Mouse (Mus musculus) stomach, embryonic 14.5 days (tissue): ENCODE data around the gene Ccdc105. TPM values are rescaled to one million over a fixed set of nuclear protein-coding genes. Genes with fewer than 3 reads are reported as not detected.

Experiments
- ATAC-seq: fragments of 200-750 bp; cut with Nextera tagmentation; 2 replicates; pipeline ENCODE4 v1.8.0; 2017; ENCODE audit warnings: low read depth, moderate TSS enrichment; ENCODE audit not compliant: insufficient number of reproducible peaks, insufficient read depth, low FRiP score
- H3K27ac ChIP-seq: fragments of 300-500 bp; sonication (generic); 2 replicates; pipeline ENCODE4 v1.5.1; 2014; ENCODE audit warnings: mild to moderate bottlenecking, low read length, moderate library complexity, mixed read lengths
- H3K27me3 ChIP-seq: fragments of 300-500 bp; sonication (generic); 2 replicates; pipeline ENCODE4 v1.6.1; 2014; ENCODE audit warnings: low read length, control low read depth, mixed read lengths; ENCODE audit not compliant: control insufficient read depth, insufficient read depth
- H3K36me3 ChIP-seq: fragments of 300-500 bp; sonication (generic); 2 replicates; pipeline ENCODE4 v1.6.1; 2014; ENCODE audit warnings: mild to moderate bottlenecking, control low read depth, low read length, moderate library complexity, mixed read lengths; ENCODE audit not compliant: control insufficient read depth, insufficient read depth
- H3K4me1 ChIP-seq: fragments of 300-500 bp; sonication (generic); 2 replicates; pipeline ENCODE4 v1.6.1; 2014; ENCODE audit warnings: low read length, control low read depth, mixed read lengths; ENCODE audit not compliant: control insufficient read depth, insufficient read depth
- H3K4me2 ChIP-seq: fragments of 300-500 bp; sonication (generic); replicated peaks from 2 replicates; pipeline ENCODE4 v1.6.1; 2014; ENCODE audit warnings: low read depth, low read length, control low read depth
- H3K4me3 ChIP-seq: fragments of 300-500 bp; sonication (generic); 2 replicates; pipeline ENCODE4 v1.5.1; 2014; ENCODE audit warnings: low read depth, low read length, control low read depth
- H3K9ac ChIP-seq: fragments of 300-500 bp; sonication (generic); replicated peaks from 2 replicates; pipeline ENCODE4 v1.6.1; 2014; ENCODE audit warnings: low read depth, mild to moderate bottlenecking, control low read depth, low read length, moderate library complexity, mixed read lengths
- H3K9me3 ChIP-seq: fragments of 300-500 bp; sonication (generic); 2 replicates; pipeline ENCODE4 v1.6.1; 2016; ENCODE audit warnings: low read depth, low read length, control low read depth; ENCODE audit not compliant: control insufficient read depth
- WGBS: fragments of 180-500 bp; shearing (Covaris S2); extraction: QIAGEN DNeasy Blood & Tissue Kit; methylation state at CpG from one replicate; pipeline ENCODE4 v1.1.7; 2014; 5-methylcytosine and 5-hydroxymethylcytosine counted together
- polyA plus RNA-seq: library from polyadenylated mRNA; unstranded; fragments of >200 nt; fragmentation: Nextera tagmentation; extraction: Ambion mirVana; gene quantifications from 2 replicates; pipeline ENCODE4 v1.2.1, GENCODE M21; 2014

Gene Ccdc105
- polyA plus RNA-seq = not detected in 2 replicates

GRCm38 (mm10) chr10:78752452-78753191 lies at the start of gene Ccdc105:
Gene Ccdc105, minus strand, starts transcription at chr10:78753065.
- H3K27ac ChIP-seq = no peak within 1 kb of the TSS; the same call in 1 of the 2 replicates
- H3K9ac ChIP-seq = peak within 1 kb of the TSS; percentile 39
- H3K4me2 ChIP-seq = peak within 1 kb of the TSS; percentile 80
- H3K27me3 ChIP-seq = no peaks in the 10 kb centered on the region
- under 1% methylated on average over 61 of the region's 61 CpGs for WGBS
- H3K36me3 ChIP-seq = no peaks in the 10 kb centered on the region
- no peaks in the 10 kb centered on the region for H3K4me1 ChIP-seq
- ATAC-seq = peak; percentile 89
- H3K4me3 ChIP-seq = peak within 1 kb of the TSS; percentile 41
- no peaks in the 10 kb centered on the region for H3K9me3 ChIP-seq

DNA sequence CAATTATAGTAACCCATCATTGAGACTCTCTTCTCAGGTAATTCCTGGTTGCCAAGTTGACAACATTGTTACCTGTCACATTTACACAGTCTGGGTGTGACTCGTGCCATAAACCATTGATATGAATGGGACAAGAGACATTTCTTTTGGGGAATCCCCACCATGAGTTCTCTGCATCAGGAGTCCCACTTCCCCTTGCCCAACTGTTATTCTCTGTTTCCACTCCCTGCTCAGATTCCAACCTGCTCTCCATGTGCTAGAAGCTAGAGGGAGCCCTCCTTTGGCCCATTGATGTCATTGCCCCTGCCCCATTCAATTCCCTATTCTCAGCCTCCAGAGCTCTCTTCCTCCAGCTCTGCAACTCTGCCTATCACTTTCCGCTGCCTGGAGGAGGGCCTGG lies 48.6 kb upstream of the Ccdc105 start:
- no peak for ATAC-seq
- Histone ChIP-seq H3K36me3 (no peaks in the 10 kb centered on the region), H3K27ac (no peak overlapping the region), H3K4me3 (no peak overlapping the region), H3K4me1 (no peaks in the 10 kb centered on the region), H3K9me3 (no peaks in the 10 kb centered on the region), H3K4me2 (no peak overlapping the region), H3K9ac (no peak overlapping the region), H3K27me3 (no peaks in the 10 kb centered on the region)
- 78% methylated on average over 2 of the region's 2 CpGs for WGBS

DNA sequence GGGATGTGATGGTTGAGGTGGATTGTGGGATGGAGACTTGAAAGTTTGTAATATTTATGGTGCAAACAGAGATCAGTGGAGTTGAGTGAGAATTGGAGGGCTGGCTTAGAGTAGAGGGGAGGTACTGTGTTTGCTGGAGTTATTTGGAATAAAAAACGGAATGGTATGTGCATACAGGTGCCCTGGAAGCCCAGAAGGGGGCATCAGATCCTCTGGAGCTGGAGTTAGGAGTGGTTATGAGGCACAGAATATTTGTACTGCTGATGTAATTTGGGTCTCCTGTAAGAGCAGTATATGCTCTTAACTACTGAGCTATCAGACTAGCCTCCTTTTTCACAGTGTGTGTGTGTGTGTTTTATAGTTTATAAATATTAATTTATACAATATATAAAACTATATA lies 37.7 kb upstream of the Ccdc105 start:
- H3K36me3 ChIP-seq = no peaks in the 10 kb centered on the region
- no peak for ATAC-seq
- H3K27me3 ChIP-seq = no peaks in the 10 kb centered on the region
- H3K9me3 ChIP-seq = no peaks in the 10 kb centered on the region
- H3K4me2 ChIP-seq = no peak overlapping the region
- no peak overlapping the region for H3K27ac ChIP-seq
- 28% methylated on average over 1 of the region's 1 CpGs for WGBS
- H3K4me3 ChIP-seq = no peak overlapping the region
- no peaks in the 10 kb centered on the region for H3K4me1 ChIP-seq
- H3K9ac ChIP-seq = no peak overlapping the region

DNA sequence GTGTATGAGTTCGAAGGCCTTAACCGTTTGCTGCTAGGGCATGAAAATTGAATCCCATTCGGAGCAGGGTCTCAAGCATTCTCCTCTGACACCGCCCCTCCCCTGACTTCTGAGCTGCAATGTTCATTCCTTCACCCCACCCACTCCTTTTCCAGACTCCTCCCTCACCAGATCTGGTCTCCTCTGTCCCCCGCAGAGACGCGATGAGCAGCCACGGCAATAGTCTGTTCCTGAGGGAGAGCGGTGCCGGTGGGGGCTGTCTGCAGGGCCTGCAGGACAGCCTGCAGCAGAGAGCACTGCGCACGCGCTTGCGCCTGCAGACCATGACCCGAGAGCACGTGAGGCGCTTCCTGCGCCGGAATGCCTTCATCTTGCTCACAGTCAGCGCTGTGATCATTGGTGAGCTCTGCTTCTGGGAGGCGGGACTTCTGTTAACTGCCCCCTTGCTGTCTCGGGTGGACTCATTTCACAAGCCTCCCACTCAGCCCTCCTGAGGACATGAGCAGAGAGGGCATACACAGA lies 34.8 kb upstream of the Ccdc105 start:
- peak; percentile 93 for ATAC-seq
- Histone ChIP-seq H3K9ac (peak overlapping the region; percentile 18; the same call in 1 of the 2 replicates), H3K27me3 (no peaks in the 10 kb centered on the region), H3K4me2 (peak overlapping the region; percentile 61), H3K36me3 (no peaks in the 10 kb centered on the region), H3K4me1 (no peaks in the 10 kb centered on the region), H3K4me3 (peak overlapping the region; percentile 34), H3K9me3 (no peaks in the 10 kb centered on the region), H3K27ac (peak overlapping the region; percentile 13; the same call in 1 of the 2 replicates)
- WGBS = 5% methylated on average over 22 of the region's 22 CpGs

DNA sequence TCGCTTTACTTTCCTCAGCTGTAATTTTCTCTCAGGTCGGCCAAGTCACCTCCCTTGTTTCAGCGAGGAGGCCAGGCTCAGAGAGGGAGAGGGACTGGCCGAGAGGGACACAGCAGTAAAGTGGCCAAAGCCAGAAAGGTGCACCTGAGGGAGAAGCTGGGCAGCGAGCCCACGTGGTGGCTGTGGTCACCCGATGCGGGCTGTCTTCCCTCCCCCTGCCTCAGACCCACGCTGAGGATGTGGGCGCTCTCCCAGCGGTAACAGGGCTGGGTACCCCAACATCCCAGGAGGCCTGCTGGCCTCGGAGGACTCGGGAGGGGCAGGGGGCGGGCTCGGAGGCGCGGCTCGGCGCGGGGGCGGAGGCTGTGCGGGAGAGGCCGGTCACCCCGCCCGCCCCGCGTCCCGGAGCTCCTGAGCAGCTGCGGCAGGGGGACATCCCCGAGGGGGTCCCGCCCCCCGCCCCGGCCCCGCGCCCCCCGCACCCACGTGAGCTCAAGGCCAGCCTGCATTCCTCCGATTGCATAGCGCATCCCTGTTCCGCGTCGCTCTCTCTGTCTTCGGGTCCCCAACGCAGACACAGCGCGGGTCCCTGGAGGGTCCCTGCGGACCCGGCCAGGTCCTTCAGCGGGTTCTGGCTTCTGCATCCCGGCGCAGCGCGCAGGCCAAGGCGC lies 27.3 kb upstream of the Ccdc105 start, which contains the start of gene Slc1a6:
TSS of gene Slc1a6 (plus strand) at position 516 of the 671 bp plus-strand sequence.
- ATAC-seq = peak; percentile 66; the same call in 1 of the 2 replicates
- Histone ChIP-seq H3K4me2 (peak within 1 kb of the TSS; percentile 98), H3K4me3 (peak within 1 kb of the TSS; percentile 56), H3K27me3 (no peaks in the 10 kb centered on the region), H3K9me3 (no peaks in the 10 kb centered on the region), H3K9ac (peak within 1 kb of the TSS; percentile 42; the same call in 1 of the 2 replicates), H3K27ac (no peak within 1 kb of the TSS), H3K36me3 (no peaks in the 10 kb centered on the region), H3K4me1 (no peaks in the 10 kb centered on the region)
- under 1% methylated on average over 47 of the region's 54 CpGs for WGBS

GRCm38 (mm10) chr10:78779527-78779926 lies 26.7 kb upstream of the Ccdc105 start:
- Histone ChIP-seq H3K27ac (no peak overlapping the region), H3K4me3 (peak overlapping the region; percentile 56), H3K9me3 (no peaks in the 10 kb centered on the region), H3K36me3 (no peaks in the 10 kb centered on the region), H3K9ac (no peak overlapping the region), H3K4me1 (no peaks in the 10 kb centered on the region), H3K27me3 (no peaks in the 10 kb centered on the region), H3K4me2 (peak overlapping the region; percentile 98)
- WGBS = 63% methylated on average over 9 of the region's 9 CpGs
- no peak for ATAC-seq

DNA sequence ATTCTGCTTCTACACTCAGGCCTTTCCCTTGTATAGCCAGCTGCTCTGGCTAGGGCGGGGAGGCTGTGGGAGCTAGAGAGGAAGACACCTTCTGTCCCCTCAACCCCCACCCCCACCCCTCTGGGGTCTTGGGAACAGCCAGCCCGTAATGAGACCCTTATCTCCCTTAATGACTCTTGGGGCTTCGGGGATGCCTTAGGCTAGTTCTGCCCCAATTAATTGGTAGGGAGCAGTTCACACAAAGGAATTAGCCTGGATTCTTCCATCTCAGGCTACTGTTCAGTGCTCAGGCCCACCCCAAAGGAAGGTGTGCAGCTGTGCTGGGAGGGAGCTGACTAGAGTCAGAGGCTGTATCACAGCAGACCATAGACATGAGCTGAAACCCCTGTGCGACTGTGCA lies 23.0 kb upstream of the Ccdc105 start:
- Histone ChIP-seq H3K27me3 (no peaks in the 10 kb centered on the region), H3K9me3 (no peaks in the 10 kb centered on the region), H3K4me1 (no peaks in the 10 kb centered on the region), H3K4me2 (no peak overlapping the region), H3K4me3 (no peak overlapping the region), H3K27ac (no peak overlapping the region), H3K36me3 (no peaks in the 10 kb centered on the region), H3K9ac (no peak overlapping the region)
- WGBS = 58% methylated on average over 4 of the region's 4 CpGs
- ATAC-seq = no peak

GRCm38 (mm10) chr10:78765570-78765969 lies 12.7 kb upstream of the Ccdc105 start:
- no peak overlapping the region for H3K4me2 ChIP-seq
- H3K27ac ChIP-seq = no peak overlapping the region
- no peaks in the 10 kb centered on the region for H3K36me3 ChIP-seq
- H3K9me3 ChIP-seq = no peaks in the 10 kb centered on the region
- 50% methylated on average over 1 of the region's 1 CpGs for WGBS
- H3K4me1 ChIP-seq = no peaks in the 10 kb centered on the region
- no peak overlapping the region for H3K9ac ChIP-seq
- ATAC-seq = no peak
- H3K4me3 ChIP-seq = no peak overlapping the region
- no peaks in the 10 kb centered on the region for H3K27me3 ChIP-seq
